Mouse (Mus musculus): ENCODE results near the gene Stk35. TPM values are rescaled to one million over a fixed set of nuclear protein-coding genes. Genes with fewer than 3 reads are reported as not detected.

Gene Stk35
- polyA plus RNA-seq, 1 experiment from 2014 or later: 4.0 TPM

DNA sequence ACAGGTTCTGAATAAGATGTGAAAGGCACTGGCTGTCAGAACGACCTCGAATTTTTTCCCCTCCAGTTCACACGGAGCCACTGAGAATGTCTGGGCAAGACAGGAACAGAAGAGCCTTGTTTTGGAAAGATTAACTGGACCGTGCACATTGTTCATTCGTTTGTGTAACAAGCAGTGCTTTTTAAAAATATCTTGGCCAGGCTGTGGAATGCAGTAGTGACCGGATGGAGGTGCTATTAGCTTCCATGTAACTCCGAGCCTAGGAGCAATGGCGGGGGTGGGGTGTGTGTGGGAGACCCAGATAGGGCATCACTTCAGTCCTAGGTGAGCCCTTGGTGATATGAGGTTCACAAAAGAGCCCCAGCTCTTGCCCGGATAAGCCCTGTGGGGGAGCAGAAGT, 73.8 kb downstream of the Stk35 start:
- DNase-seq (no peak), ATAC-seq (ENCODE audit: low read depth) (no peak)
- 54% methylated on average over 9 of the region's 9 CpGs for WGBS (ENCODE audit: insufficient replicate concordance)
- Histone ChIP-seq H3K4me2 (no peak overlapping the region), H3K9ac (no peak overlapping the region), H3K9me3 (replicated peaks) (no peaks in the 10 kb centered on the region), H3K4me1 (replicated peaks) (no peaks in the 10 kb centered on the region), H3K36me3 (no peaks in the 10 kb centered on the region), H3K27me3 (no peaks in the 10 kb centered on the region), H3K27ac (no peak overlapping the region), H3K4me3 (replicated peaks) (no peak overlapping the region)

DNA sequence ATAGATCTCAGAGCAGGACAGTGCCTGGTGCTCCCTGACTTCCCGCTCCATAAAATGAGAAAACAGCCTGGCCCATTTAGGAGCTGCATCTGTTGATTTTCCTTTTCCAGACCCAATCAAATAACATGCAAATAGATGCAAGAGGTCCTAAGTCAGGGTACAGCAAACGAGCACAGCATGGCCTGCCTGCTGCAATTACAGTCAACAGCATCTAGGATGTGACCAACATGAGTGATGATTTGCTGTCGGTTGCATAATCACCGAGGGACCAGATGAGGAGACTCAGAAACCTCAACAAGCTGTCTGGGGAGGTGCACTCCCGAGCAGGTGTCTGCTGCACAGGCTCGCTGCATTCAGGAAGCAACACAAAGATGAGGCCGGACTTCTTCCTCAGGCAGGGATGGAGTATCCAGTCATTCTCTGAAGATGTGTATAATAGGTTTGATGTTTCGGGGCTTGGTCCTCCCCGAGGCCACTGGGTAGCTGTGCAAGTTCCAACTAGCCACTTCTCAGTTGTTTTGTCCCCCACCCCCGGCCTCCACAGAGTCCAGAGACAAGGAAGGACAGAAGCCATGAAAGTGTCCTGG, 74.3 kb downstream of the Stk35 start:
- H3K9ac ChIP-seq: no peak overlapping the region
- ATAC-seq (ENCODE audit: low read depth): no peak
- no peaks in the 10 kb centered on the region for H3K4me1 ChIP-seq (replicated peaks)
- no peaks in the 10 kb centered on the region for H3K9me3 ChIP-seq (replicated peaks)
- no peaks in the 10 kb centered on the region for H3K36me3 ChIP-seq
- H3K4me2 ChIP-seq: no peak overlapping the region
- H3K27me3 ChIP-seq: no peaks in the 10 kb centered on the region
- no peak overlapping the region for H3K4me3 ChIP-seq (replicated peaks)
- H3K27ac ChIP-seq: no peak overlapping the region
- no peak for DNase-seq
- 47% methylated on average over 10 of the region's 10 CpGs for WGBS (ENCODE audit: insufficient replicate concordance)

DNA sequence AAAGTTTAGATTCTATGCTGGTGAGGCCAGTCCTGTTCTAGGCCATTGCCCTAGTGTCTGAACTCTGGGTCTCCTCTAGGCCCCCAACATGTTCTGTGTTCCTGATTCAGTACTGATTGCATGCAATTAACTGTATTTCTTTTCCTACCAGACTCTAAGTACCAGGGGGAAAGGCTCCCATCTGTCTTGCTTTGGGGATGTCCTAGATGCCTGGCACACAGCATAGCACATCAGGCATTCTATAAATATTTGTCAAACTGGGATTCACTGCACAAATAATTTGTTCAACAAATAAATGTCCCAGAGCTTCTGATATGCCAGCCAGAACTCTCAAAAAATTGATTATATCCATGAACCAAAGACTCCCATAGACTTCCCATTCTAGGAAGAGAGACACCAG, 76.6 kb downstream of the Stk35 start:
- DNase-seq (no peak), ATAC-seq (ENCODE audit: low read depth) (no peak)
- H3K9me3 ChIP-seq (replicated peaks): no peaks in the 10 kb centered on the region
- H3K4me3 ChIP-seq (replicated peaks): no peak overlapping the region
- no peaks in the 10 kb centered on the region for H3K4me1 ChIP-seq (replicated peaks)
- no peak overlapping the region for H3K27ac ChIP-seq
- H3K9ac ChIP-seq: no peak overlapping the region
- no peaks in the 10 kb centered on the region for H3K27me3 ChIP-seq
- no peak overlapping the region for H3K4me2 ChIP-seq
- no peaks in the 10 kb centered on the region for H3K36me3 ChIP-seq

- Histone ChIP-seq H3K4me2 (no peak overlapping the region), H3K4me3 (replicated peaks) (no peak overlapping the region), H3K36me3 (no peaks in the 10 kb centered on the region), H3K27me3 (no peaks in the 10 kb centered on the region), H3K9ac (no peak overlapping the region), H3K4me1 (replicated peaks) (no peaks in the 10 kb centered on the region), H3K9me3 (replicated peaks) (no peaks in the 10 kb centered on the region), H3K27ac (no peak overlapping the region)
- DNase-seq (no peak), ATAC-seq (ENCODE audit: low read depth) (no peak)
- WGBS (ENCODE audit: insufficient replicate concordance): 26% methylated on average over 3 of the region's 3 CpGs
Measured at GRCm38 (mm10) chr2:129879817-129880216, 79.5 kb downstream of the Stk35 start.

DNA sequence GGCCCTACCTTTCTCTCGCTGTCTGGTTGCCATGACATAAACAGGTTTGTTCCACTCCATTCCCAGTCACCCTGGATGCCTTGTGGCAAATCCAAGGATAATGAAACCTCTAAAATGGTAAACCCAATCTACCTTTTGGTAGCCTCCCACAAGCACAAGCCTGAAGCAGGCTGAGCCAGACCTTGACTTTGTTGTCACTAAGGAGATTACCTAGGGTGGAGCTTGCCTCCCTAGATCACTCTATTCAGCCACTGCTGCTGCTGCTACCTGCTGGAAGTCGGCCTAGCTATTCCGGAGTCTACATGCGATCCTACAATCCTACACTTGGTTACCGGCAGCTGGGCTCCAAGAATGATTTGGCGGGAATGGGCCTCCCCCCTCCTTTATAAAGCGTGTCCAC, 79.9 kb downstream of the Stk35 start:
- DNase-seq (no peak), ATAC-seq (ENCODE audit: low read depth) (no peak)
- Histone ChIP-seq H3K9ac (no peak overlapping the region), H3K9me3 (replicated peaks) (no peaks in the 10 kb centered on the region), H3K4me3 (replicated peaks) (no peak overlapping the region), H3K4me2 (no peak overlapping the region), H3K27ac (no peak overlapping the region), H3K4me1 (replicated peaks) (no peaks in the 10 kb centered on the region), H3K36me3 (no peaks in the 10 kb centered on the region), H3K27me3 (no peaks in the 10 kb centered on the region)
- WGBS (ENCODE audit: insufficient replicate concordance): 77% methylated on average over 7 of the region's 7 CpGs

- DNase-seq: no peak
- 53% methylated on average over 1 of the region's 1 CpGs for WGBS (ENCODE audit: insufficient replicate concordance)
- no peak overlapping the region for H3K27ac ChIP-seq
Measured at GRCm38 (mm10) chr2:129881886-129882285, 81.6 kb downstream of the Stk35 start.

More at GRCm38 (mm10) chr2:129881886-129882285, 81.6 kb downstream of the Stk35 start:
- Histone ChIP-seq H3K27me3 (no peaks in the 10 kb centered on the region), H3K9me3 (replicated peaks) (no peaks in the 10 kb centered on the region), H3K9ac (no peak overlapping the region), H3K4me1 (replicated peaks) (no peaks in the 10 kb centered on the region), H3K4me2 (no peak overlapping the region), H3K36me3 (no peaks in the 10 kb centered on the region), H3K4me3 (replicated peaks) (no peak overlapping the region)
- ATAC-seq (ENCODE audit: low read depth): no peak

Other genes with a start within 250 kb of the Stk35 start
- 18.1 and 20.4 TPM in 2 replicates for gene Sirpa, start 207.7 kb upstream of the Stk35 start, polyA plus RNA-seq (2015; fragmentation: Nextera tagmentation; extraction: Ambion mirVana)
- not detected in 2 replicates for gene Pdyn, start 100.7 kb upstream of the Stk35 start, polyA plus RNA-seq (2015; fragmentation: Nextera tagmentation; extraction: Ambion mirVana)
- not detected in 2 replicates for gene Tgm3, start 211.8 kb downstream of the Stk35 start, polyA plus RNA-seq (2015; fragmentation: Nextera tagmentation; extraction: Ambion mirVana)

All from liver, embryonic 13.5 days (tissue).